Mouse (Mus musculus): ENCODE measurements around the gene Ttll4.

The Ttll4 gene

GRCm38 (mm10) chr1:74712046-74712445, 50.5 kb downstream of the Ttll4 start:
- no peak for DNase-seq (ENCODE audit: low spot score in 2 of 2)

GRCm38 (mm10) chr1:74712461-74713098, 51.0 kb downstream of the Ttll4 start:
- DNase-seq (ENCODE audit: low spot score in 2 of 2): peak in 1 of 2 experiments; percentile 31

GRCm38 (mm10) chr1:74713099-74713858, 51.7 kb downstream of the Ttll4 start, which contains the start of gene Cyp27a1:
Gene Cyp27a1 (plus strand): TSS chr1:74713574.
- DNase-seq (ENCODE audit: low spot score in 2 of 2): peak; percentile 89 to 91

GRCm38 (mm10) chr1:74713859-74714730, 52.5 kb downstream of the Ttll4 start:
- DNase-seq (ENCODE audit: low spot score in 2 of 2): peak in 1 of 2 experiments; percentile 35

- DNase-seq (ENCODE audit: low spot score in 2 of 2): no peak
Observed at GRCm38 (mm10) chr1:74714967-74715366, 53.4 kb downstream of the Ttll4 start.

GRCm38 (mm10) chr1:74715468-74715867, 53.9 kb downstream of the Ttll4 start:
- no peak for DNase-seq (ENCODE audit: low spot score in 2 of 2)

GRCm38 (mm10) chr1:74715886-74716285, 54.3 kb downstream of the Ttll4 start:
- DNase-seq (ENCODE audit: low spot score in 2 of 2): no peak

DNA sequence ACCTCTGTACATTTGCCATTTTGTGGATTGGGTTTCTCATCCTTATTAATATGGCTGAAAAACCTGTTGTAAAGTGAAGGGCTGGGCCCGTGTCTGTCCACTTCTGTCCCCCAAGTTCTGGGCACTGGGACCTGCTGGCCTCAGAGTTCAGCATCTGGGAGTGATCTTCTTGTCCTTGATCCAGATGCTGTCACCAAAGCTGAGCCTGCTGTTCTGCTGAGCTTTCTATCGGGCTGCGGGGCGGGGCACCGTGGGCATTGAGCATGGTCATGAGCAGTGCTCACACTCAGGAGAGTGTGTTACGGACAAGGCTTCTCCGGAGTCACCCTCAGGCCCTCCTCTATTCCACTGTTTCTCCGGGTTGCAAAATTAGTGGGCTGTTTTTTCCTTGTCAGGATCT, 56.6 kb downstream of the Ttll4 start:
- DNase-seq (ENCODE audit: low spot score in 2 of 2): no peak

- DNase-seq (ENCODE audit: low spot score in 2 of 2): no peak
Observed at GRCm38 (mm10) chr1:74719281-74719680, 57.7 kb downstream of the Ttll4 start.

GRCm38 (mm10) chr1:74721657-74722056, 60.1 kb downstream of the Ttll4 start:
- no peak for DNase-seq (ENCODE audit: low spot score in 2 of 2)

DNA sequence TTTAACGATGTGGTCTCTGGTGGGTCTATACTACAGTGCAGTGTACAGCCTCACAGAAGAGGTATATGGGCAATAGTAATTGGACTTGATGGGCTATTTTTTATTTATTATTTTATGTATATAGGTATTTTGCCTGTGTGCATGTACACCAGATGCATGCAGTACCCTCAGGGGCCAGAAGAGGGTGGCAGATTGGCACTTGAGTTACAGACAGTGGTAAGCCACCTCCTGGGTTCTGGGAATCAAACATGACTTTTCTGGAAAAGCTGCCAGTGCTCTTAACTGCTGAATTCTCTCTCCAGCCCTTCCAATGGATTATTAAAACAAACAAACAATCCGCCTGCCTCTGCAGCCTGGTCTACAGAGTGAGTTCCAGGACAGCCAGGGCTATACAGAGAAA, 62.2 kb downstream of the Ttll4 start:
- DNase-seq (ENCODE audit: low spot score in 2 of 2): no peak

DNA sequence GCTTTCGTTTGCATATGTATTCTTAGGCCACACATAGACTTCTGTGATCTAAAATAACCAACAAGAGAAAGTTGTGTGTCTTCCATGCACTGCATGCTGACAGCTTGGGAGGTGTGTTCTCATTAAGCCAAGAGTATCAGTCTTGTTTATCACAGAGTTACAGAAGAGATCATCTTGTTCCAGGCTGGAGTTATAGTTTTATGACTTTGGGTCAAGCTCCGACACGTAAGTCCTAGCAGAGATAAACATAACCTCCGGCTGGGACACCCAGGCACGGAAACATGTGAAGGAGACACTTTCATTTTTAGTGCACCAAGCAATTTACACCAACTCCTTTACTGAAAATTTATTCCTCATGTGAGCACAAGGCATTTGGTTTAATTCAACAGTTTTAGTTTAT, 64.6 kb downstream of the Ttll4 start:
- DNase-seq (ENCODE audit: low spot score in 2 of 2): no peak

DNA sequence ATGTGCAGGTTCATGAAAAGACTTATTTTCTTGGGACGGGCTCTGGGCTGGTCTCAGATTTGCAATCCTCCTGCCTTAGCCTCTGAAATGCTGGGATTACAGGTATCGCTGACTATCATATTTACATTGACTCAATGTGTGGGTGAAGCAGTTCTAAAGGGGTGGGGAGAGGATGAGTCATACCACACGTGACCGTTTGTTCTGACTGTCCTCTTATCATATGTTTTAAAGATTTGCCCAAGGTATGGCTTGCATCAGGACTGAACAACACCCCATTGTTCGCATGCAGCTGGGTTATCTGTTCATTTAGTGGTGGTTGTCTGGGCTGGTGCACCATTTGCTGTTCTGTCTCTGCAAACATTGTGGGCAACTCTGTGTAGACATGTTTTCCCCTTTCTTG, 65.1 kb downstream of the Ttll4 start:
- no peak for DNase-seq (ENCODE audit: low spot score in 2 of 2)

DNA sequence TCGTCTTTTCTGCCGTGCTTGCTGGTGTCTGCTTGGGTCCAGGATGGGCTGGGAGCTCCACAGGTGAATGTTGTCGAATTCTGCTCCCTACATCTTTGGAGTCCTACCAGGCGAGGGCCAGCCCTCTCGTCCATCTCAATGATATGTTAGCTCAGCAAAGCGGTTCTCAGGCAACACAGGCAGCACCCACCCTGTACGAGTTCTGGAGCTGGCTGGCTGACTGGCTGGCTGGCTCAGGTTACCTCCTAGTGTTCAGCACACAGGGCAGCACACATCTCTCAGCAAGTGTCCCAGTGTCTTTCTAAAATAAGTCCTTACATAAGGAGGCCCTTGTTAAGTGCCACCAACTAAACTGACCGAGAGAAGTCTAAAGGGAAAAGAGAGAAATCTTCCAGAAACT, 66.9 kb downstream of the Ttll4 start:
- DNase-seq (ENCODE audit: low spot score in 2 of 2): no peak

- no peak for DNase-seq (ENCODE audit: low spot score in 2 of 2)
Observed at GRCm38 (mm10) chr1:74736977-74737376, 75.4 kb downstream of the Ttll4 start.

DNA sequence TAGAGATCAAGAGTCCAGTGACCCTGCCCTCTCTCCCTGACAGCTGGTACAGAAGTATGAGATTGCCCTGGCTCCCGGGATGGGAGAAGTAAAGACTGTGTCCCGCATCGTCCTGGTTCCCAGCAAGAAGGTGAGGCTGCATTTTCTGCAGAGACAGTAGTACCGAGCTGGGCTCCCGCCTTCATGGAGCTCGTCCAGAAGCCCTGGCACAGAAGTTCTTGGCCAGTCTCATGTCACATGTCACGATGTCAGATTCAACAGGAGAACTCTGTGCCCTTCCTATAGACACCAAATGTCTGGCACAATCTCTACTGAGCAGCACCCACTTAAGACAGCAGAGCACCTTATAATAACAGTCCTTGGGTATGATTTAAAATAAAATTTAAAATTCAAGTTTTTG, 76.0 kb downstream of the Ttll4 start:
- DNase-seq (ENCODE audit: low spot score in 2 of 2): no peak

DNA sequence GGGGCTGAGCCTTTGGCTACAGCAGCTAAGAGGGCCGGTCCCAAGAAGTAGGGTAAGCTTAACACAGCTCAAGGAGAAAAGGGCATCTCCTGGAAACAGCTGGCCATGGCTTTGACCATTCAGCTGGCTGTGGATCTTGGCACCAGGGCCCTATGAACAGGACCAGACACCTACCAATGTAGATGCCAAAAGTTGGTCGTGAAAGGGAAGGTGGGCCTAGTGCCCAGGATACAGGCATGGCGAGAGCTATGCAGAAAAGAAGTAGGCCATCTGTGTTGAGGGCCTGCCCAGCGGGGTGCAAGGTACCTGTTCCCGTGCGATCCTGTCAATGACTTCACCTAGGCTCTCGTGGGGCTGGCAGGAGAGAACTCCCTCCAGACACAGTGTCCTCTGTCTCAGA, 79.3 kb downstream of the Ttll4 start:
- peak; percentile 46 to 50 for DNase-seq (ENCODE audit: low spot score in 2 of 2)

DNA sequence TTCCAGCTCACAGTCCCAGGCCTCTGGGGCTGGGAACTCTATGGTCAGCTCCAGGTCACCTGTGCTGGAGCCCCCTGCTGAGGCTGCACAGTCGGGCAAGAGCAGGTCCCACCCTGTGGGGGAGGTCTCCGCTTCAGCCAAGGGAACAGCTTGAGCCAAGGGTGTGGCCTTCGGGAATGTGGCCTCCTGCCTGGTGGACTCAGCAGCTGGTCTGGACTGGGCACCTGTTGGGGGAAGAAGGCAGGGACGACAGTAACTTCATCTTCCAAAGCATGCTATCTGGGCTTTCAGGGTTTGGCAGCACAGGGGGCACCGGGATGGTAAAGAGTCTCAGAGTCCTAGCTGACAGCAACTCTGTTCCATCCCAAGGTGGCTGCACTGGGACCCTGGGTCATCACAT, 85.8 kb downstream of the Ttll4 start:
- no peak for DNase-seq (ENCODE audit: low spot score in 2 of 2)

DNA sequence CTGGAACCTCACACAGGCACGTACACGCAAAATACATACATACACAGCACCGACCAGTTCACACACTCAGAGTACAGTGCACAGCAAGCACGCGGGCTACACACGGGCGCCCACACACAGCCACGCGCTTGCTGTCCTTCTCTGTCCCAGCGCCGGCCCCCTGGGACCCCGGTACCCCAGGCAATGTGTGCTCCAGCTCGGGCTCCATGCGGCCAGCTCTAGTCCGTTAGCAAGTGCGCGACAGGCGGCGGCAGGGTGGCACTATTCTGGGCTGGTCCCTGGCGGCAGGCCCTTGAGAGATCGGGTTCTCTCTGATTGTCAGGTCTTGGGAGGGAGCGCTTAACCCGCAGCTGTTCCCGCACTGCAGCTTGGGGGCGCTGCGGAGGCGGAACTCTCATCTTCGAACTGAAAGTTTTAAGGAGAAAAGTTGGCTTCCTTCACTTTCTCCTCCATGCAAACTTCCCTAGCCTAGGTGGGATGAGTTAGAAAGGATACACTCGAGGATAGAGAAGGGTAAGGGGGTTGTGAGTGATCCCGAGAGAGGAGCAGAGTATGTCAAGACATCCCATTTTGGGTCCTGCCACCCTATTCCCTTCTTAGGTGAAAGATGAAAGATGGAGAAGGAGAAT, 87.2 kb downstream of the Ttll4 start, which contains the start of gene Prkag3:
Gene Prkag3 (minus strand): TSS at position 579 of the 629 bp plus-strand sequence.
- DNase-seq (ENCODE audit: low spot score in 2 of 2): peak; percentile 48 to 62

GRCm38 (mm10) chr1:74749301-74749700, 87.8 kb downstream of the Ttll4 start:
- peak; percentile 57 to 74 for DNase-seq (ENCODE audit: low spot score in 2 of 2)

GRCm38 (mm10) chr1:74750683-74751082, 89.1 kb downstream of the Ttll4 start:
- DNase-seq (ENCODE audit: low spot score in 2 of 2): peak in 1 of 2 experiments; percentile 50

DNA sequence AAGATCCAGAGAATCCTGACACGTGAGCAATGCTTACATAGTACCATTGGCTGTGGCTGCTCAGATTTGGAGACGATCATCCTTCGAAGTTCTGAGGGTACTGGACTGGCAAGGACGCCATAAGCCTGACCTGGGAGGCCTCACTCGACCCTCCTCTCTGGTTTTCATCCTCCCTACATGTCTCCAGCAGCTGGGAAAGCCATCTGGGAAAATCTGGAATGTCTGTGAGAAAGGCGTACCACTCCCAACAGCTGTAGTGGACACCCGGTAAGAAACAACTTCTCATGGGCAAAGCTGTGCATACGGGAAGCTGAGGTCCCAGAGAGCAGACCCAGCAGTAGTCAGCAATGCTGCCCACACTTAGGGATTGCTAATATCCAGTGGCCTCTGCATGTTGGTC, 90.6 kb downstream of the Ttll4 start:
- DNase-seq (ENCODE audit: low spot score in 2 of 2): peak in 1 of 2 experiments; percentile 27
